Mouse (Mus musculus): Measurements from ENCODE around the gene Ide. TPM values are rescaled to one million over a fixed set of nuclear protein-coding genes. Genes with fewer than 3 reads are reported as not detected.
"Not testable (repeated sequence)": the region's sequence is repeated elsewhere in the genome, so short reads cannot be mapped to it uniquely, and the experiment has no call there.

Gene Ide
- polyA plus RNA-seq, 1 experiment from 2014 or later: 38.4 TPM

- H3K9ac ChIP-seq: 0 out of 2 replicates have a peak overlapping the region, but pooled peaks have one; percentile 13
- peak; percentile 71 for ATAC-seq (ENCODE audit: low FRiP score, low read depth)
- peak overlapping the region; percentile 82 for H3K4me2 ChIP-seq (replicated peaks)
- peaks cover 21% of the 10 kb centered on the region for H3K27me3 ChIP-seq (replicated peaks)
- H3K9me3 ChIP-seq: no peaks in the 10 kb centered on the region
- 4% methylated on average over 63 of the region's 63 CpGs for WGBS
- peaks cover 16% of the 10 kb centered on the region; the same call in 1 of the 2 replicates for H3K4me1 ChIP-seq
- peak overlapping the region; percentile 44 for H3K4me3 ChIP-seq
- no peak overlapping the region for H3K27ac ChIP-seq
- H3K36me3 ChIP-seq: no peaks in the 10 kb centered on the region
These were observed 103.8 kb downstream of the Ide start for GRCm38 (mm10) chr19:37233561-37234539.

- H3K27ac ChIP-seq; H3K9ac ChIP-seq; H3K4me2 ChIP-seq (replicated peaks); H3K9me3 ChIP-seq; ATAC-seq (ENCODE audit: low FRiP score, low read depth); H3K36me3 ChIP-seq; H3K4me3 ChIP-seq; H3K4me1 ChIP-seq: not testable (repeated sequence)
- WGBS: 65% methylated on average over 9 of the region's 9 CpGs
- peaks cover 21% of the 10 kb centered on the region for H3K27me3 ChIP-seq (replicated peaks)
These were observed 105.1 kb downstream of the Ide start for GRCm38 (mm10) chr19:37232598-37232997.

GRCm38 (mm10) chr19:37225197-37225862, 112.3 kb downstream of the Ide start:
- Histone ChIP-seq H3K4me2 (replicated peaks) (no peak overlapping the region), H3K4me1 (no peaks in the 10 kb centered on the region), H3K36me3 (peaks cover 19% of the 10 kb centered on the region), H3K4me3 (no peak overlapping the region), H3K9me3 (no peaks in the 10 kb centered on the region), H3K9ac (no peak overlapping the region), H3K27ac (no peak overlapping the region), H3K27me3 (replicated peaks) (no peaks in the 10 kb centered on the region)
- no peak for ATAC-seq (ENCODE audit: low FRiP score, low read depth)
- WGBS: 89% methylated on average over 6 of the region's 6 CpGs

Other genes with a start within 250 kb of the Ide start
- 151 and 160 TPM in 2 replicates for gene March5, start 130.3 kb downstream of the Ide start, polyA plus RNA-seq (2016; fragmentation: Nextera tagmentation; extraction: Ambion mirVana)
- gene Cpeb3, start 129.3 kb downstream of the Ide start, polyA plus RNA-seq (2016; fragmentation: Nextera tagmentation; extraction: Ambion mirVana): 7.7 and 8.5 TPM in 2 replicates
- 47.8 and 47.9 TPM in 2 replicates for gene Kif11, start 38.6 kb upstream of the Ide start, polyA plus RNA-seq (2016; fragmentation: Nextera tagmentation; extraction: Ambion mirVana)
- 8.2 and 8.3 TPM in 2 replicates for gene Hhex, start 97.0 kb upstream of the Ide start, polyA plus RNA-seq (2016; fragmentation: Nextera tagmentation; extraction: Ambion mirVana)
- gene Exoc6, start 212.6 kb upstream of the Ide start, polyA plus RNA-seq (2016; fragmentation: Nextera tagmentation; extraction: Ambion mirVana): 11.8 and 13.5 TPM in 2 replicates